Mouse (Mus musculus): Measurements from ENCODE around the gene Ccnk.

Ccnk gene

DNA sequence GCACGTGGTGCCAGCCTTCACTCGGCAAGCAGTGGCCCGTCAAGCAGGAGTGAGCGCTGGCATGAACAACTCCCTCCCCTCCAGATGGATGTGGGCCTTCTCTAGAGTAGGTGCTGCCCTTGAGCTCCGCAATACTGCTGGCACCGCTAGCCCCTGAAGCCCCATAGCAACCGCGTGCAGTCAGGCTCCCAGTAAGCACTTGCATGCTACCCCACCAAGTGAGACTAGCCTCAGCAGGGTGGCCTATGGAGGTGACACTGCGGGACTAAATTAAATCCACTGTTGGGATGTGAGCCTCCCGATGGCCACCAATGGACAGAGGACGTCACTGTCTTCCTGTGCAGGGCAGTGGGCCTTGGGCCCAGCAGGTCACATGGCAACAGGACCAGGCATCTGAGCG is 41.2 kb downstream of the Ccnk start:
- in situ Hi-C loops (cut with MboI; ENCODE audit: low sequenced_read_pairs) = no loop called here

DNA sequence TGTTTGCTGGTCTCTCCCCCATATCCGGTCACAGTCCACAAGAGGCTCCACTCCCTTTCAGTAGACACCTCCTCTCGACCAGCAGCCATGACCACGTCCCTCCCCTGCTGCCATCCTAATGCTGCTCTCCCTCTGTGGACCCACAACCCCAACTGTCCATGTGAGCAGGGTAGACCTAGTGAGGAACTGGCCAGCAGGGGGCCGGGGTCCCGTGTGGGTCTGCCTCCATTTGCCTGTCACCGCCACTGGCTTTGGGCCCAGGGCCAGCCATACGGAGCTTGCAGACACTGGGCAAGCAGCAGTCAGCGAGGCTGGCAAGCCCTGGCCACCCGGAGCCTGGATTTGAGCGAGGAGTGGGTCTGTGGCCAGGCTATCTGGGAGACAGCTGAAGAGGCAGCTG is 41.8 kb downstream of the Ccnk start:
- in situ Hi-C loops (cut with MboI; ENCODE audit: low sequenced_read_pairs) = no loop called here

- in situ Hi-C loops (cut with MboI; ENCODE audit: low sequenced_read_pairs) = no loop called here
Measured at GRCm38 (mm10) chr12:108221712-108222111, 42.3 kb downstream of the Ccnk start.

- in situ Hi-C loops (cut with MboI; ENCODE audit: low sequenced_read_pairs) = no loop called here
Measured at GRCm38 (mm10) chr12:108223357-108223756, 44.0 kb downstream of the Ccnk start.

GRCm38 (mm10) chr12:108225781-108226180 is 46.4 kb downstream of the Ccnk start:
- in situ Hi-C loops (cut with MboI; ENCODE audit: low sequenced_read_pairs) = no loop called here

- in situ Hi-C loops (cut with MboI; ENCODE audit: low sequenced_read_pairs) = no loop called here
Measured at GRCm38 (mm10) chr12:108226216-108226615, 46.8 kb downstream of the Ccnk start.

- in situ Hi-C loops (cut with MboI; ENCODE audit: low sequenced_read_pairs) = no loop called here
Measured at GRCm38 (mm10) chr12:108226941-108227340, 47.6 kb downstream of the Ccnk start.

DNA sequence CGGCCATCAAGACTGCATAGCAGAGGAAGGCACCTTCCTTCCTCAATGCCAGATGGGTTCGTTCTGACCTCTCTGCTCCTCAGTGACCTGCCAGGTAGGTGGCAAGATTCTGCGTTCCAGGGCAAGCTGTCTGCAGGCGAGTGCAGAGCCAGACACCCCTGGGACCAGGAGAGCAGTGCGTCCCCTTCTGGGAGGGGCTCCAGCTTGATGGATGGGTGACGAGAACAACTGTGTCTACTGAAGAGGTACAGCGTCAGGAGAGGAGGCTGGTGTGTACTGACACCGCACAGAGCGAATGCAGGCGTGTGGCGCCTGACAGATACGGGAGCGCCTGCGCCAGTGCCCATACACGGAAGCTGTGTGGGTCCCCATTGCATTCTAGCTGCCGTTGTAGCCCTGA is 48.1 kb downstream of the Ccnk start:
- in situ Hi-C loops (cut with MboI; ENCODE audit: low sequenced_read_pairs) = no loop called here

DNA sequence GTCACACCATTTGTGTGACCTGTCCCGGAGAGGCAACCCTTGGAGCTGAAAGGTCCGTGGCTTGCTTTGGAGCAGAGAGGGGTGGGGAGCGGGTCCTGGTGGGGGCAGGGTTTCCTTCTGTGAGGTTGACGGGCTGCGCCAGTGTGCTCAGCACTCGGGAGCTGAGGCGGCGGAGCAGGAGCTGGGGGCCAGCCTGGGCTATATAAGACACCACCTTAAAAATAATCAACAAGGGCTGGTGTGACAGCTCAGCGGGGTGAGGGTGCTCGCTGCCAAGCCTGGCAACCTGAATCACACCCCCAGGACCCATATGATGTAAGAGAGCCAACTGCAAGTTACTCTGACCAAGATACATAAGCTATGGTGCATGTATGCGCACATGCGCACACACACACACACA is 50.7 kb downstream of the Ccnk start:
- in situ Hi-C loops (cut with MboI; ENCODE audit: low sequenced_read_pairs) = loop anchor here (10.0 kb wide), 1 partner anchor 65 kb away; no protein-coding TSS in a partner anchor

DNA sequence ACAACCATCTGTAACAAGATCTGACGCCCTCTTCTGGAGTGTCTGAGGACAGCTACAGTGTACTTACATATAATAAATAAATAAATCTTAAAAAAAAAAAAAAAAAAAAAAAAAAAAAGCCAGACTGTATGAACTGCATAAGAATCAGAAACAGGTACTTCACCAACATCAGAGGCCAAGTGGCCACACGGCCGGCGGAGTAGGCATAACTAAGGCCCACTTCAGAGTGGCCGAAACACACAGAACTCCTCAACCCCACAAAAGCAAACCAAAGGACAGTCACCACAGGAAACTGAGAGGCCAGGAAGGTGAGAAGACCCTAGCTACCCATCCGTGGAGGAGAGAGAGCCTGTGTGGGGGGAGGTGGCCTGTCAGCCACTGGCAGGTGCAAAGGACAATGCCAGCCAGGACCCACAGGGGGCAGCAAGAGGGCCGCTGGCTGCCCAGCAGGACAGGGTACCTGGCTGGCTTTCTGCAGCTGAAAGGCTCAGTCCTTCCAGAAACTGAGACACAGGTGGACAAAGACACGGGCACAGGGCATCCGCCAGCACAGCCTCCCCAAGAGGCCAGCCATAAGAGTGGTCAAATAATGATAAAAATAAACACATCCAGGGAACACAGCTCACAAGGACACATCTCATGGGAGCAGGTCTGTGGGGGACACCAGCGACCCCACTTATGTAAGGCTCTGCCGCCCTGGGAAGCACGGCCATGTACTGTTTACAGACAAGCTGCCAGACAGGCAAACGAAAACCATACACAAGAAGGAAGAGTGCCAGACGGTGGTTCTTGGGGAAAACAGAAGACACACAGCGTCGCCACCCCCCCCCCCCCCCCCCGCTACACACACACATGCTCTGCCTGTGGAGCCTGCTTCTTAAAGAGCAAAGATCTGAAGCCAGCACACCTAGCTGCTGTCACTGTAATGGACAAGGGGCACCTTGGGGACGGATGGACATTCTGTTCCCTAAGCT is 51.7 kb downstream of the Ccnk start:
- in situ Hi-C loops (cut with MboI; ENCODE audit: low sequenced_read_pairs) = loop anchor here (10.0 kb wide), 1 partner anchor 64 kb away; no protein-coding TSS in a partner anchor

DNA sequence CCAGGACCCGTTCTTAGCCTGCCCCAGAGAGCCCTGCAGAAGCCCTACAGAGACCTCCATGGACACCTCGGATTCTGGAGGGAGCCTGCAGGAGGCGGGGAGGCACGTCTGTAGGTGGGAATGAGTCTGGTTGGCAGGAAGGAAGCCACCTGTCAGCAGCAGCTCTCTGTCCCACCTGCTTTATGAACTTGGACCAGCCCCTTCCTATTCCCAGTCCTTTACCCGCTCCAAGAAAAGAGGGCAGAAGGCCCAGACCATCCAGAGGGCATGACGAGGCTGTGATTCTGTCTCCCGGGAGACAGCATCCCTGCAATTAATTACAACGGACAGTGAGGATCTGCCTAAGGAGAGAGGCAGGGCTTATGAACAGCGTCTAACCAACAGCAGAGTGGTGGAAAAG is 52.5 kb downstream of the Ccnk start:
- in situ Hi-C loops (cut with MboI; ENCODE audit: low sequenced_read_pairs) = loop anchor here (10.0 kb wide), 1 partner anchor 63 kb away; no protein-coding TSS in a partner anchor

GRCm38 (mm10) chr12:108233736-108234135 is 54.4 kb downstream of the Ccnk start:
- in situ Hi-C loops (cut with MboI; ENCODE audit: low sequenced_read_pairs) = loop anchor here (10.0 kb wide), 1 partner anchor 61 kb away; no protein-coding TSS in a partner anchor

- in situ Hi-C loops (cut with MboI; ENCODE audit: low sequenced_read_pairs) = loop anchor here (10.0 kb wide), 1 partner anchor 60 kb away; no protein-coding TSS in a partner anchor
Measured at GRCm38 (mm10) chr12:108234832-108235602, 55.6 kb downstream of the Ccnk start.

- in situ Hi-C loops (cut with MboI; ENCODE audit: low sequenced_read_pairs) = loop anchor here (10.0 kb wide), 1 partner anchor 59 kb away; no protein-coding TSS in a partner anchor
Measured at GRCm38 (mm10) chr12:108235976-108236555, 56.7 kb downstream of the Ccnk start.

GRCm38 (mm10) chr12:108237300-108238006 is 58.1 kb downstream of the Ccnk start:
- in situ Hi-C loops (cut with MboI; ENCODE audit: low sequenced_read_pairs) = loop anchor here (10.0 kb wide), 1 partner anchor 57 kb away; no protein-coding TSS in a partner anchor

DNA sequence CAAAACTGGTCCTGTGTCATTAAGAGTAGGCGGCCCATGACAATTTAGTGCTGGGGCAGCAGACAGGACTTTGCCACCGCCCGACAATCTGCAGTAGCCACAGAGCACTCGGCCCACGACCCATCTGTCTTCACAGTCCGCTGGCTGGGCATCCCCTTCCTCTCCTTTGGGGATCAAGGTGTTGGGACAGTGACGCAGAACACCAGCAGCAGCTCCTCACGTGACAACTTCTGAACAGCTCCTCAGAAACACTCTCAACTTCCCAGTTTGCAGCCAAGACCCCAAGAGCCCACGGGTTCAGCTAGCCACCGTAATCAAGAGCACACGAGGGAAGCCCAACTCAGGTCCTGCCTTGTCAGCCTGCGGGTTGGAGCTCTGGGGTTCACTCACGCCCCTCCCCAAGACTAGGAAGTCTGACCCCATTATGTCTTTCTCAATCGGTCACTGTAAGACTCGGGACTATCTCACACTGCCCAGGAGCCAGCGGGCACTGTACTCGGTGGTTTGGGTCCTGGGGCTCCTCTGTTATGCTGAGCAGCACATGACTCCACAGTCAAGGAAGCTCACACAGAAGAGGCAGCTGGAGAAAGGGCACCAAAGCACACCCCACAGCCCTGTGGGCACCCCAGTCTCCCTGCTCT is 59.1 kb downstream of the Ccnk start:
- in situ Hi-C loops (cut with MboI; ENCODE audit: low sequenced_read_pairs) = loop anchor here (10.0 kb wide), 1 partner anchor 56 kb away; no protein-coding TSS in a partner anchor

- in situ Hi-C loops (cut with MboI; ENCODE audit: low sequenced_read_pairs) = loop anchor here (10.0 kb wide), 1 partner anchor 55 kb away; no protein-coding TSS in a partner anchor
Measured at GRCm38 (mm10) chr12:108239441-108239840, 60.1 kb downstream of the Ccnk start.

DNA sequence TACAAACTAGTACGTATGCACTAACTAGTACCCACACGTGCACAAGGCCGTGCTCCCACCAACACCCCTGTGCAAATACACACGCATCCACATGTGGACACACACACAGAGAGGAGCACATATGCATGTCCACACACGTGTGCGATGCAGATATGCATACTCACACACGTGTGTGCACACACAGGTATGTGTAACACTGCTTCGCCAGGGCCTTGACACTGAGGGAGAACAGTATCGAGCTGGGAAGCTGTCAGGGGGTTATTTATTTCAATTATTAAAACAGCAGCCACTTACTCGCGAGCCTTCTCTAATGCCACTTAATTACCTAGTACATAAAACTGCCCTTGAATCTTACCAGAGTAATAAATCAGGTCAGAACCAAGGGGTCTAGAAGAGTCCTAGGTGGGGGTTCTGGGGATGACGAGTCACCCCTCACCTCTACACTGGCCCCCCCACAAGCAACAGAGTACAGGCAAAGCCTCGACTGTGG is 61.1 kb downstream of the Ccnk start:
- in situ Hi-C loops (cut with MboI; ENCODE audit: low sequenced_read_pairs) = no loop called here

GRCm38 (mm10) chr12:108240953-108241588 is 61.7 kb downstream of the Ccnk start:
- in situ Hi-C loops (cut with MboI; ENCODE audit: low sequenced_read_pairs) = no loop called here

All from CH12F3 (cell line).